Mouse (Mus musculus): ENCODE results near the gene Mmp25. TPM values are rescaled to one million over a fixed set of nuclear protein-coding genes. Genes with fewer than 3 reads are reported as not detected.

The Mmp25 gene
- polyA plus RNA-seq, 1 experiment from 2014 or later: 0.86 TPM

DNA sequence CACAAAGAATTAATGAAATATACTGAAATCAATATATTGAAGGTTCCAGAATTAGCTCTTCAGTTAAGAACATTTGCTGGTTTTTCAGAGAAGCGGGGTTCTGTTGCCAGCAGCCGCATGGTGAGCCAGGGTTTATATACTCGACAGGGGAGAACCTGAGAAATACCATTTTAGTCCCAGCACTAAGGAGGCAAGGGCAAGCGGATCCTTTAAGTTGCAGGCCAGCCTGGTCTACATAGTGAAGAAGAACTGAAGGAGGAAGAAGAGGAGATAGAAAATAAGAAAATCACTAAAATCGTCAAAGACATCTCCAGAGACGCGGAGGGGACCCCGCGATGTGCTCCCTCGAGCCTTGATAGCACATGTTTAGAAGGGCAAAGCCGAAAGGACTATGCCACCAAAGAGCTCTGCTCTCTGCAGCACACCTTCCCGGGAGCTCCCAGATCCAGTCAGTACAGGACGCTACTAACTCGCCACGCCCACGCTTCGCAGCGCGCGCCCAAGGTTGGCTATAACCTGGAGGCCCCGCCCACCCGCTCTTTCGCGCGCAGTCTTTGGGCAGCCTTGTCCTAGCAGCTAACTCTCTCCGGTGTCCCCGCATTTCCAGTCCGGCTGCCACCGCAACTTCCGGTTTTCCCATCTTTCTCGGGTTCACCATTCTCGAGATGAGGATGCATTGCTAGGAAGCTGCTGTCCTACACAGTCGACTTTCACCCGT is 52.7 kb downstream of the Mmp25 start:
- no peaks in the 10 kb centered on the region for H3K27me3 ChIP-seq (ENCODE audit: insufficient read depth, low read length)
- ATAC-seq (ENCODE audit: insufficient read depth) (peak; percentile 100), DNase-seq (peak; percentile 99)
- peak overlapping the region; percentile 70 for H3K27ac ChIP-seq (ENCODE audit: low read depth)
- 0 out of 2 replicates have a peak, but pooled peaks cover 5% of the 10 kb centered on the region for H3K4me1 ChIP-seq (ENCODE audit: insufficient read depth)
- WGBS: 6% methylated on average over 34 of the region's 34 CpGs
- peak overlapping the region; percentile 50 for H3K4me3 ChIP-seq (ENCODE audit: low read depth, low read length)
- H3K36me3 ChIP-seq (ENCODE audit: insufficient read depth): no peaks in the 10 kb centered on the region
- H3K9me3 ChIP-seq (ENCODE audit: low read depth, low read length): no peaks in the 10 kb centered on the region
- TF ChIP-seq CTCF (IDR thresholded peaks at IDR 0.05; ENCODE audit: low read depth): no peak
- H3K9ac ChIP-seq: peak overlapping the region; percentile 67
- peak overlapping the region; percentile 90 for H3K4me2 ChIP-seq

DNA sequence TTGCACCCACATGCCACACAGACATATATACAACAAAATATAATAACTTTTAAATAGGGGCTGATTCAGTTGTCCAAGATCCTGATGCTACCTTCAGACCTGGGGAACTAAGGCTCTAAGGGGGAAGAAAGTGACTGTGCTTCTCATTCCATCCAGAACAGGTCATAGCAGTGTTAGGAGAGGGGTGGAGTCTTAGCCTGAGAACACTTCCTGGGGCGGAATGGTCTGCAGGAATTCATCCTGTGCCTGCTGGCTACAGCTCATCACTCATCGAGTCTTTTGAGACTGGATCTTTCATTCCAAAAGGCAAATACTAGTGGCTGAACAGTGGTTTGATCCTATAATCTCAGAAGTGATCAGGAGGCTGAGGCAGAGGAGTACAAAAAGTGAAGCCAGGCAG is 57.8 kb downstream of the Mmp25 start:
- H3K4me2 ChIP-seq: no peak overlapping the region
- H3K27ac ChIP-seq (ENCODE audit: low read depth): no peak overlapping the region
- no peak for ATAC-seq (ENCODE audit: insufficient read depth)
- no peak for TF ChIP-seq CTCF (IDR thresholded peaks at IDR 0.05; ENCODE audit: low read depth)
- H3K4me1 ChIP-seq (ENCODE audit: insufficient read depth): 0 out of 2 replicates have a peak, but pooled peaks cover 6% of the 10 kb centered on the region
- 0 out of 2 replicates have a peak, but pooled peaks cover 9% of the 10 kb centered on the region for H3K36me3 ChIP-seq (ENCODE audit: insufficient read depth)
- no peaks in the 10 kb centered on the region for H3K9me3 ChIP-seq (ENCODE audit: low read depth, low read length)
- H3K27me3 ChIP-seq (ENCODE audit: insufficient read depth, low read length): no peaks in the 10 kb centered on the region
- no peak overlapping the region for H3K4me3 ChIP-seq (ENCODE audit: low read depth, low read length)
- WGBS: 55% methylated on average over 2 of the region's 2 CpGs
- H3K9ac ChIP-seq: no peak overlapping the region
- no peak for DNase-seq

DNA sequence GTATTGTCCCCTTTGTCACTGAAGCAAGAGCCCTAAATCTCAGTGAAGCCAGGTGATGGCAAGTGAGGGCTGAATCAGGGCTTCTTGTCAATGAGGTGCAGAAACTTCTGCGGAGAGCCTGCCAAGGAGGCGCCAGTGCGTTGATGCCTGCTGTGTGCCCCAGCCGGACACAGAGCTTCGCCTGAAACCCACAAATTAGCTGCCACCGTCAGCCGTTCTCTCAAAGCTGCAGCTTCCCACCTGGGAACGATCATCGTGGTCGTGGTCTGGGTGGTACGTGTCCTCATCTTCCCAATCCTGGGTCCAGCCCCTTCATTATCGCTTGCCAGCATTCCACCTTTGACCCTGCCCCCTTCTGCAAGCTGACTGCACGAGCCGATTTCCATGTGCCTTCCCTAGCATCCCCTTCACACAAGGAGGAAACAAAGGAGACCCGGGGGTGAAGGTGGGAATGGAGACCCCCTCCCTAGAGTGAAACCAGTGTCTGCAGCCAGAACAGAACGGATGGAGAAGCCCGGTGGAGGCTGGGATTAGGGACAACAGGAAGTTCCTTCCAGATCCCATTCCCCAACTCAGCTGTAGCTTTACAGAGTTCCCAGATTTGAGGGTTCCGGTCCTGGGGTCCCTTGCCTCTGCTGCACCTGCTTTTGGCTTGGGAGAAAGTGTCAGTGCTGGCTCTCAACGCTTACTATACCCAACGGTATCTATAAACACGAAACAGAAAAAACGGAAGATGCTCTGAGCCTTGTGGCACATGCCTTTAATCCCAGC is 59.2 kb downstream of the Mmp25 start:
- Histone ChIP-seq H3K27me3 (ENCODE audit: insufficient read depth, low read length) (no peaks in the 10 kb centered on the region), H3K9ac (peak overlapping the region; percentile 80), H3K4me2 (peak overlapping the region; percentile 82), H3K27ac (ENCODE audit: low read depth) (no peak overlapping the region), H3K4me3 (ENCODE audit: low read depth, low read length) (peak overlapping the region; percentile 71), H3K9me3 (ENCODE audit: low read depth, low read length) (no peaks in the 10 kb centered on the region), H3K36me3 (ENCODE audit: insufficient read depth) (peaks cover 13% of the 10 kb centered on the region; the same call in 1 of the 2 replicates), H3K4me1 (ENCODE audit: insufficient read depth) (0 out of 2 replicates have a peak, but pooled peaks cover 4% of the 10 kb centered on the region)
- DNase-seq (peak; percentile 90), ATAC-seq (ENCODE audit: insufficient read depth) (peak; percentile 90)
- WGBS: under 1% methylated on average over 22 of the region's 22 CpGs
- TF ChIP-seq CTCF (IDR thresholded peaks at IDR 0.05; ENCODE audit: low read depth): no peak

DNA sequence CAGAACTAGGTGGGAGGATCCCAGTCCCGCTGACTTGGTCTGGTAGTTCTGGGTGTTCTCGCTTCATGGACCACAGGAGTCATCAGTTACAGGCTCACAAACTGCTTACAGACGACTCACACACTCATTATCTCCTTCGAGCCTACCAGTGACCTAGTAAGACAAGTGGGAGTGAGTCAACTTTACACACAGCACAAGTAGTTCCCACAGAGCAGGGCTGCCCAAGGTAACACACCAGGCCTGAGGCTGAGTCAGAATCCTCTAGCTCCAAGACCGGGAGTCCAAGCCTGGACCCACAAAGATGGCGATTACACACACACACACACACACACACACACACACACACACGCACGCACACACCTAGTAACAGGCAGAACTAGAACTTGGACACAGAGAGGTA is 60.3 kb downstream of the Mmp25 start:
- Histone ChIP-seq H3K9ac (peak overlapping the region; percentile 1; the same call in 1 of the 2 replicates), H3K4me1 (ENCODE audit: insufficient read depth) (0 out of 2 replicates have a peak, but pooled peaks cover 4% of the 10 kb centered on the region), H3K4me2 (peak overlapping the region; percentile 82), H3K27me3 (ENCODE audit: insufficient read depth, low read length) (no peaks in the 10 kb centered on the region), H3K4me3 (ENCODE audit: low read depth, low read length) (peak overlapping the region; percentile 71), H3K36me3 (ENCODE audit: insufficient read depth) (peaks cover 24% of the 10 kb centered on the region), H3K27ac (ENCODE audit: low read depth) (no peak overlapping the region), H3K9me3 (ENCODE audit: low read depth, low read length) (no peaks in the 10 kb centered on the region)
- ATAC-seq (ENCODE audit: insufficient read depth): no peak
- WGBS: 75% methylated on average over 8 of the region's 8 CpGs
- TF ChIP-seq CTCF (IDR thresholded peaks at IDR 0.05; ENCODE audit: low read depth): no peak
- no peak for DNase-seq

Other genes with a start within 250 kb of the Mmp25 start
- not detected in 2 replicates for gene Vmn2r117, start 165.6 kb downstream of the Mmp25 start, polyA plus RNA-seq (2014; fragmentation: Nextera tagmentation; extraction: Ambion mirVana)
- 21.8 and 24.7 TPM in 2 replicates for gene Zfp213, start 81.0 kb downstream of the Mmp25 start, polyA plus RNA-seq (2014; fragmentation: Nextera tagmentation; extraction: Ambion mirVana)
- 12.3 and 15.6 TPM in 2 replicates for gene Zfp13, start 45.8 kb downstream of the Mmp25 start, polyA plus RNA-seq (2014; fragmentation: Nextera tagmentation; extraction: Ambion mirVana)
- 0.53 and 0.74 TPM in 2 replicates for gene Zscan10, start 44.4 kb downstream of the Mmp25 start, polyA plus RNA-seq (2014; fragmentation: Nextera tagmentation; extraction: Ambion mirVana)
- 1.3 and 1.9 TPM in 2 replicates for gene Bicdl2, start 15.2 kb upstream of the Mmp25 start, polyA plus RNA-seq (2014; fragmentation: Nextera tagmentation; extraction: Ambion mirVana)
- 63.8 and 71.1 TPM in 2 replicates for gene Hcfc1r1, start 28.3 kb upstream of the Mmp25 start, polyA plus RNA-seq (2014; fragmentation: Nextera tagmentation; extraction: Ambion mirVana)
- gene Thoc6, start 28.6 kb upstream of the Mmp25 start, polyA plus RNA-seq (2014; fragmentation: Nextera tagmentation; extraction: Ambion mirVana): 47.4 and 49.6 TPM in 2 replicates
- 21.6 and 24.0 TPM in 2 replicates for gene Tnfrsf12a, start 32.2 kb upstream of the Mmp25 start, polyA plus RNA-seq (2014; fragmentation: Nextera tagmentation; extraction: Ambion mirVana)
- gene Cldn6, start 34.0 kb upstream of the Mmp25 start, polyA plus RNA-seq (2014; fragmentation: Nextera tagmentation; extraction: Ambion mirVana): 207 and 219 TPM in 2 replicates
- 5.1 and 6.2 TPM in 2 replicates for gene Cldn9, start 38.7 kb upstream of the Mmp25 start, polyA plus RNA-seq (2014; fragmentation: Nextera tagmentation; extraction: Ambion mirVana)
- 0.17 TPM in 1 of 2 replicates, not detected in the other for gene 1520401A03Rik, start 77.5 kb upstream of the Mmp25 start, polyA plus RNA-seq (2014; fragmentation: Nextera tagmentation; extraction: Ambion mirVana)
- gene Pkmyt1, start 81.1 kb upstream of the Mmp25 start, polyA plus RNA-seq (2014; fragmentation: Nextera tagmentation; extraction: Ambion mirVana): 68.4 and 79.0 TPM in 2 replicates
- gene Paqr4, start 95.6 kb upstream of the Mmp25 start, polyA plus RNA-seq (2014; fragmentation: Nextera tagmentation; extraction: Ambion mirVana): 35.8 TPM in 2 replicates
- gene Kremen2, start 100.6 kb upstream of the Mmp25 start, polyA plus RNA-seq (2014; fragmentation: Nextera tagmentation; extraction: Ambion mirVana): not detected in 2 replicates
- gene Flywch1, start 126.3 kb upstream of the Mmp25 start, polyA plus RNA-seq (2014; fragmentation: Nextera tagmentation; extraction: Ambion mirVana): 64.9 and 73.4 TPM in 2 replicates
- 28.4 and 29.3 TPM in 2 replicates for gene Flywch2, start 140.8 kb upstream of the Mmp25 start, polyA plus RNA-seq (2014; fragmentation: Nextera tagmentation; extraction: Ambion mirVana)
- gene Srrm2, start 145.3 kb upstream of the Mmp25 start, polyA plus RNA-seq (2014; fragmentation: Nextera tagmentation; extraction: Ambion mirVana): 429 and 491 TPM in 2 replicates
- 1,057 and 1,075 TPM in 2 replicates for gene Elob, start 183.9 kb upstream of the Mmp25 start, polyA plus RNA-seq (2014; fragmentation: Nextera tagmentation; extraction: Ambion mirVana)
- not detected in 2 replicates for gene Prss33, start 190.8 kb upstream of the Mmp25 start, polyA plus RNA-seq (2014; fragmentation: Nextera tagmentation; extraction: Ambion mirVana)
- gene Prss32, start 198.6 kb upstream of the Mmp25 start, polyA plus RNA-seq (2014; fragmentation: Nextera tagmentation; extraction: Ambion mirVana): not detected in 2 replicates
- gene Prss41, start 198.9 kb upstream of the Mmp25 start, polyA plus RNA-seq (2014; fragmentation: Nextera tagmentation; extraction: Ambion mirVana): 1.0 and 1.4 TPM in 2 replicates
- not detected in 2 replicates for gene Prss21, start 222.8 kb upstream of the Mmp25 start, polyA plus RNA-seq (2014; fragmentation: Nextera tagmentation; extraction: Ambion mirVana)
- 1.0 TPM in 1 of 2 replicates, not detected in the other for gene Dcpp1, start 235.6 kb upstream of the Mmp25 start, polyA plus RNA-seq (2014; fragmentation: Nextera tagmentation; extraction: Ambion mirVana)
- gene Dcpp2, start 235.6 kb upstream of the Mmp25 start, polyA plus RNA-seq (2014; fragmentation: Nextera tagmentation; extraction: Ambion mirVana): not detected in 2 replicates

Measured in lung, embryonic 14.5 days (tissue).